25 mouse cellular contexts compared by ENCODE assay signal in genomic region chr1:28144824-28145223, GRCm38 (mm10).
DNase-seq lines count a peak whose midpoint lies in the region; ATAC-seq and TF ChIP-seq lines count a peak whose summit lies in the region.
"Had no signal": no experiment of that assay in that cellular context is flagged by ENCODE, and none has a peak within 500 bp of the region (broad histone marks: within the 10 kb centered on the region; RNA-seq: fewer than 3 reads in every experiment).

No protein-coding gene starts in this region.

- H3K27me3 ChIP-seq in embryonic facial prominence, embryonic 14.5 days (replicated peaks; ENCODE audit: control insufficient read depth, insufficient read depth, low read length): no peaks in the 10 kb centered on the region
- no peaks in the 10 kb centered on the region for H3K27me3 ChIP-seq in embryonic facial prominence, embryonic 10.5 days (replicated peaks; ENCODE audit: low read depth, poor library complexity, severe bottlenecking)
- H3K27me3 ChIP-seq in hindbrain, embryonic 16.5 days (replicated peaks; ENCODE audit: control insufficient read depth, insufficient read depth, low read length): no peaks in the 10 kb centered on the region
- H3K27me3 ChIP-seq in hindbrain, embryonic 12.5 days: no peaks in the 10 kb centered on the region
- H3K27me3 ChIP-seq in midbrain, postnatal 0 days (ENCODE audit: insufficient read depth, low read length): no peaks in the 10 kb centered on the region
- no peaks in the 10 kb centered on the region for H3K27me3 ChIP-seq in midbrain, embryonic 16.5 days (ENCODE audit: control insufficient read depth, insufficient read depth, low read depth, low read length)
- H3K27me3 ChIP-seq in stomach, postnatal 0 days (ENCODE audit: control insufficient read depth, insufficient read depth, low read length): no peaks in the 10 kb centered on the region
- no peaks in the 10 kb centered on the region for H3K27me3 ChIP-seq in limb, embryonic 10.5 days (ENCODE audit: low read depth, poor library complexity, severe bottlenecking)
- H3K27me3 ChIP-seq: embryonic facial prominence, embryonic 12.5 days; limb, embryonic 15.5 days; neural tube, embryonic 12.5 days had no signal

- H3K9ac ChIP-seq in embryonic facial prominence, embryonic 14.5 days (ENCODE audit: low read depth, low read length): no peak overlapping the region
- no peak overlapping the region for H3K9ac ChIP-seq in hindbrain, embryonic 16.5 days (ENCODE audit: low read depth, low read length)
- no peak overlapping the region for H3K9ac ChIP-seq in hindbrain, embryonic 12.5 days
- H3K9ac ChIP-seq in midbrain, postnatal 0 days (replicated peaks; ENCODE audit: low read length, poor library complexity, severe bottlenecking): no peak overlapping the region
- no peak overlapping the region for H3K9ac ChIP-seq in midbrain, embryonic 16.5 days (ENCODE audit: low read depth, low read length)
- H3K9ac ChIP-seq in stomach, postnatal 0 days (ENCODE audit: low read length): no peak overlapping the region
- H3K9ac ChIP-seq: embryonic facial prominence, embryonic 12.5 days; limb, embryonic 15.5 days; liver, embryonic 14.5 days; neural tube, embryonic 12.5 days had no signal

- no peaks in the 10 kb centered on the region for H3K4me1 ChIP-seq in embryonic facial prominence, embryonic 14.5 days (ENCODE audit: control insufficient read depth, insufficient read depth, low read length)
- no peaks in the 10 kb centered on the region for H3K4me1 ChIP-seq in embryonic facial prominence, embryonic 10.5 days
- H3K4me1 ChIP-seq in hindbrain, embryonic 16.5 days (ENCODE audit: control insufficient read depth, insufficient read depth, low read depth, low read length): no peaks in the 10 kb centered on the region
- no peaks in the 10 kb centered on the region for H3K4me1 ChIP-seq in hindbrain, embryonic 12.5 days
- H3K4me1 ChIP-seq in midbrain, postnatal 0 days (ENCODE audit: insufficient read depth, low read length): no peaks in the 10 kb centered on the region
- H3K4me1 ChIP-seq in midbrain, embryonic 16.5 days (ENCODE audit: control insufficient read depth, insufficient read depth, low read length): no peaks in the 10 kb centered on the region
- H3K4me1 ChIP-seq in stomach, postnatal 0 days (replicated peaks; ENCODE audit: control insufficient read depth, insufficient read depth): no peaks in the 10 kb centered on the region
- no peaks in the 10 kb centered on the region for H3K4me1 ChIP-seq in limb, embryonic 10.5 days
- H3K4me1 ChIP-seq: embryonic facial prominence, embryonic 12.5 days; heart, embryonic 10.5 days; limb, embryonic 15.5 days; neural tube, embryonic 12.5 days had no signal

- no peak overlapping the region for H3K27ac ChIP-seq in embryonic facial prominence, embryonic 14.5 days (replicated peaks; ENCODE audit: low read depth, low read length)
- no peak overlapping the region for H3K27ac ChIP-seq in embryonic facial prominence, embryonic 10.5 days (replicated peaks)
- H3K27ac ChIP-seq in hindbrain, embryonic 16.5 days (ENCODE audit: low read depth, low read length): no peak overlapping the region
- H3K27ac ChIP-seq in hindbrain, embryonic 12.5 days: no peak overlapping the region
- H3K27ac ChIP-seq in midbrain, postnatal 0 days (ENCODE audit: low read depth, low read length): no peak overlapping the region
- no peak overlapping the region for H3K27ac ChIP-seq in midbrain, embryonic 16.5 days (ENCODE audit: low read length)
- H3K27ac ChIP-seq in stomach, postnatal 0 days (replicated peaks): no peak overlapping the region
- H3K27ac ChIP-seq in limb, embryonic 10.5 days: no peak overlapping the region
- H3K27ac ChIP-seq: embryonic facial prominence, embryonic 12.5 days; gastrocnemius, adult 2 months; heart, embryonic 10.5 days; left cerebral cortex, adult 2 months; limb, embryonic 15.5 days; liver, embryonic 14.5 days; macrophage; neural tube, embryonic 12.5 days had no signal

- TF ChIP-seq EP300 in stomach, postnatal 0 days (optimal IDR thresholded peaks at IDR 0.05): no peak

- H3K4me2 ChIP-seq in embryonic facial prominence, embryonic 14.5 days (ENCODE audit: low read depth, low read length): no peak overlapping the region
- no peak overlapping the region for H3K4me2 ChIP-seq in hindbrain, embryonic 16.5 days (ENCODE audit: low read length)
- no peak overlapping the region for H3K4me2 ChIP-seq in hindbrain, embryonic 12.5 days (replicated peaks)
- no peak overlapping the region for H3K4me2 ChIP-seq in midbrain, postnatal 0 days (ENCODE audit: low read depth, low read length, poor library complexity, severe bottlenecking)
- no peak overlapping the region for H3K4me2 ChIP-seq in midbrain, embryonic 16.5 days (ENCODE audit: low read length)
- no peak overlapping the region for H3K4me2 ChIP-seq in stomach, postnatal 0 days (replicated peaks; ENCODE audit: low read depth)
- H3K4me2 ChIP-seq: embryonic facial prominence, embryonic 12.5 days; limb, embryonic 15.5 days; midbrain, embryonic 11.5 days; neural tube, embryonic 12.5 days had no signal

- no peaks in the 10 kb centered on the region for H3K9me3 ChIP-seq in embryonic facial prominence, embryonic 14.5 days (ENCODE audit: control insufficient read depth, low read length)
- H3K9me3 ChIP-seq in embryonic facial prominence, embryonic 10.5 days: no peaks in the 10 kb centered on the region
- H3K9me3 ChIP-seq in hindbrain, embryonic 16.5 days (ENCODE audit: control insufficient read depth, low read length): no peaks in the 10 kb centered on the region
- no peaks in the 10 kb centered on the region for H3K9me3 ChIP-seq in hindbrain, embryonic 12.5 days (replicated peaks)
- no peaks in the 10 kb centered on the region for H3K9me3 ChIP-seq in midbrain, postnatal 0 days (ENCODE audit: low read length)
- no peaks in the 10 kb centered on the region for H3K9me3 ChIP-seq in midbrain, embryonic 16.5 days (replicated peaks; ENCODE audit: control insufficient read depth, low read length, poor library complexity, severe bottlenecking)
- H3K9me3 ChIP-seq in stomach, postnatal 0 days (ENCODE audit: control insufficient read depth, low read length): no peaks in the 10 kb centered on the region
- no peaks in the 10 kb centered on the region for H3K9me3 ChIP-seq in limb, embryonic 10.5 days (replicated peaks)
- H3K9me3 ChIP-seq: embryonic facial prominence, embryonic 12.5 days; heart, embryonic 10.5 days; limb, embryonic 15.5 days; neural tube, embryonic 12.5 days had no signal

- DNase-seq in embryonic facial prominence, embryonic 14.5 days (ENCODE audit: low spot score): peak; percentile 43
- DNase-seq in embryonic facial prominence, embryonic 10.5 days (ENCODE audit: low spot score): no peak
- DNase-seq in midbrain, postnatal 0 days (ENCODE audit: low spot score): peak; percentile 30
- DNase-seq in stomach, postnatal 0 days (ENCODE audit: low spot score): no peak
- DNase-seq in limb, embryonic 10.5 days (ENCODE audit: low spot score): no peak
- DNase-seq: adrenal gland, postnatal 14 days; cerebellum, adult 11 months; cerebellum, adult 9-11 months; gastrocnemius, adult 2 months; heart, postnatal 4 days; kidney, postnatal 4 days; layer of hippocampus, adult 9-11 months; right cerebral cortex, postnatal 14 days had no signal

- 41% methylated on average over 4 of the region's 4 CpGs for WGBS in embryonic facial prominence, embryonic 14.5 days
- WGBS in embryonic facial prominence, embryonic 10.5 days: 79% methylated on average over 4 of the region's 4 CpGs
- 34% methylated on average over 4 of the region's 4 CpGs for WGBS in hindbrain, embryonic 16.5 days
- 57% methylated on average over 4 of the region's 4 CpGs for WGBS in hindbrain, embryonic 12.5 days
- 59% methylated on average over 4 of the region's 4 CpGs for WGBS in midbrain, postnatal 0 days
- WGBS in midbrain, embryonic 16.5 days: 55% methylated on average over 4 of the region's 4 CpGs
- WGBS in stomach, postnatal 0 days: 46% methylated on average over 4 of the region's 4 CpGs
- 79% methylated on average over 4 of the region's 4 CpGs for WGBS in limb, embryonic 10.5 days

- H3K36me3 ChIP-seq in embryonic facial prominence, embryonic 14.5 days (ENCODE audit: control insufficient read depth, insufficient read depth, low read length): no peaks in the 10 kb centered on the region
- H3K36me3 ChIP-seq in embryonic facial prominence, embryonic 10.5 days (replicated peaks): no peaks in the 10 kb centered on the region
- H3K36me3 ChIP-seq in hindbrain, embryonic 16.5 days (ENCODE audit: control insufficient read depth, insufficient read depth, low read length): no peaks in the 10 kb centered on the region
- no peaks in the 10 kb centered on the region for H3K36me3 ChIP-seq in hindbrain, embryonic 12.5 days
- no peaks in the 10 kb centered on the region for H3K36me3 ChIP-seq in midbrain, postnatal 0 days (ENCODE audit: insufficient read depth, low read length)
- H3K36me3 ChIP-seq in midbrain, embryonic 16.5 days (ENCODE audit: control insufficient read depth, insufficient read depth, low read length): no peaks in the 10 kb centered on the region
- H3K36me3 ChIP-seq in stomach, postnatal 0 days (ENCODE audit: control insufficient read depth, insufficient read depth, low read length): no peaks in the 10 kb centered on the region
- H3K36me3 ChIP-seq in limb, embryonic 10.5 days: no peaks in the 10 kb centered on the region
- H3K36me3 ChIP-seq: embryonic facial prominence, embryonic 12.5 days; heart, embryonic 10.5 days; limb, embryonic 15.5 days; neural tube, embryonic 12.5 days had no signal

- ATAC-seq in embryonic facial prominence, embryonic 14.5 days (ENCODE audit: low read depth): no peak
- ATAC-seq in hindbrain, embryonic 16.5 days: peak; percentile 69; the same call in 1 of the 2 replicates
- no peak for ATAC-seq in hindbrain, embryonic 12.5 days (ENCODE audit: low FRiP score)
- ATAC-seq in midbrain, postnatal 0 days (ENCODE audit: low FRiP score): no peak
- no peak for ATAC-seq in midbrain, embryonic 16.5 days
- ATAC-seq in stomach, postnatal 0 days (ENCODE audit: low FRiP score, low TSS enrichment): no peak

- no peak overlapping the region for H3K4me3 ChIP-seq in embryonic facial prominence, embryonic 14.5 days (ENCODE audit: low read depth, low read length)
- no peak overlapping the region for H3K4me3 ChIP-seq in embryonic facial prominence, embryonic 10.5 days
- H3K4me3 ChIP-seq in hindbrain, embryonic 16.5 days (ENCODE audit: low read length): no peak overlapping the region
- no peak overlapping the region for H3K4me3 ChIP-seq in hindbrain, embryonic 12.5 days
- no peak overlapping the region for H3K4me3 ChIP-seq in midbrain, postnatal 0 days (ENCODE audit: low read depth, low read length)
- H3K4me3 ChIP-seq in midbrain, embryonic 16.5 days (ENCODE audit: low read depth, low read length): no peak overlapping the region
- no peak overlapping the region for H3K4me3 ChIP-seq in stomach, postnatal 0 days (ENCODE audit: low read depth, low read length)
- no peak overlapping the region for H3K4me3 ChIP-seq in limb, embryonic 10.5 days
- H3K4me3 ChIP-seq: embryonic facial prominence, embryonic 12.5 days; erythroblast, embryonic 14.5 days; gastrocnemius, adult 2 months; heart, embryonic 10.5 days; left cerebral cortex, adult 2 months; limb, embryonic 15.5 days; neural tube, embryonic 12.5 days had no signal

- no peak for TF ChIP-seq CTCF in midbrain, postnatal 0 days (IDR thresholded peaks at IDR 0.05)
- no peak for TF ChIP-seq CTCF in stomach, postnatal 0 days (IDR thresholded peaks at IDR 0.05; ENCODE audit: low read depth)

Comparison
In these comparisons a context has a peak if more than half of its experiments do, and no peak if none do; other contexts are left out.
1. DNase-seq: peak in embryonic facial prominence, embryonic 14.5 days (single experiment) and midbrain, postnatal 0 days (single experiment); none in embryonic facial prominence, embryonic 10.5 days (single experiment), stomach, postnatal 0 days (single experiment) and limb, embryonic 10.5 days (single experiment).